Mouse (Mus musculus) ovary, adult 18-20 months (tissue): ENCODE measurements at regions not wholly inside any gene's neighbourhood (a gene's known extent, or its start where the extent isn't known, plus 50 kb on each side); places are given as distances from the start of the nearest gene placed in this dataset.

Experiments used
- DNase-seq: peaks from one replicate; pipeline ENCODE4 v3.0.0; 2022; ENCODE audit warnings: low spot score, mixed read lengths

- no peak for DNase-seq
Measured at GRCm38 (mm10) chr13:101506696-101507095, 261.3 kb downstream of the Pik3r1 start.

- DNase-seq = no peak
Measured at GRCm38 (mm10) chr13:101505054-101505453, 263.0 kb downstream of the Pik3r1 start.

GRCm38 (mm10) chr13:101504241-101504640, 263.8 kb downstream of the Pik3r1 start:
- peak; percentile 18 for DNase-seq

- no peak for DNase-seq
Measured at GRCm38 (mm10) chr13:101501845-101502284, 266.2 kb downstream of the Pik3r1 start.

GRCm38 (mm10) chr13:101501061-101501460, 267.0 kb downstream of the Pik3r1 start:
- no peak for DNase-seq

DNA sequence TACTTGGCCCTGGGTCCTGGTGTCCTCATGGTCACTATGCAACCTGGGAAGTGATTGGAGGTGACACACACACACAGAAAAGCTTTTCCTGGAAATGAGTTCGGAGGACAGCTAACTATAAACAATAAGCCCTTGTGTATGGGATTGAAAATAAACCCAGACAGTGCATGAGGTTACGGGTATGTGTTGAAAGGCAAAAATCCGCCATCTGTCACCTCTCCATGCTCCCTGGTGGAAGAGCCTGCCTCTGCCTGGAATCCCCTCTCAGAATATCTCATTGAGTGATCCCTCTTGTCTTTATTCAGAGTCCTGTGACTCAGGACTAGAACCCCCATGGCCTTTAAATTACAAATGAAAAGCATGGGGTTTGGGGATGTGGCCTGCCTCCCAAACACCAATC, 276.2 kb downstream of the Pik3r1 start:
- DNase-seq = no peak

DNA sequence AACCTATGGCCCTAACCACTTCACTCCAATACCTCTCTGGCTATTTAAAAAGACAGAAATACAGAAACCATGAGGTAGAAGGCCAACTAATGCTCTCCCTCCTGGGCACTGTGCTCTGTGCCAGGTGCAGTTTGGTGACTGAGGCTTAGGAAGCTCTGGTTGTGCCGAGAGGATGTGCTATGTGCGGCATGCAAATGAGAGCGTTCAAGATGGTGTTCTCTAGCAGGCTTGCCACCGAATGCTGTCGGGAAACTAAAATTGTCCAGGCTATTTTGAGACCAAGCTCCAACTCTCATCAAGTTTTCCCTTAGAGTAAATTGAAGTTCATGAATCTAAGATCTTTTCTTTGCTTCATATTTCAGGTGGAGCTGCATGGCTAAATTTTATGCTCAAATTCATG, 277.1 kb downstream of the Pik3r1 start:
- no peak for DNase-seq

DNA sequence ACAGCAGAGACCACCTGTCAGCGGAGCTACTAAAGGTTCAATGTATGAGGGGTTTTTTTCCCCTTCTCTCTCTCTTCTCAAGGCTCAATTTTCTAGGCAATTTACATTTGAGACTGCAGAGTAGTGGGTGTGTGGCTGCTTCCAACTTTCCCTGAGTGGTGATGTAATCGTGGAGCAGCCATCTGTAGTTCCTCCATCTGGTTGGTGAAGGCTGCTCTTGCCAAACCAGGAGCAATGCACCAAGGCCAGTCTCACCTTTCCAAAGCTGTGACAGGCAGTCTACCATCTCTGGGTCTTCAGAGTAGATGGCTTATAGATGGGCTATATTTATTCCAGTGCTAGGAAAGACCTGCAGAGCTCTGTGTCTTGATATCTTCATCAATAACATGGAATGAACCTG, 280.4 kb downstream of the Pik3r1 start:
- no peak for DNase-seq

- no peak for DNase-seq
Measured at GRCm38 (mm10) chr13:101485823-101486222, 282.2 kb downstream of the Pik3r1 start.

DNA sequence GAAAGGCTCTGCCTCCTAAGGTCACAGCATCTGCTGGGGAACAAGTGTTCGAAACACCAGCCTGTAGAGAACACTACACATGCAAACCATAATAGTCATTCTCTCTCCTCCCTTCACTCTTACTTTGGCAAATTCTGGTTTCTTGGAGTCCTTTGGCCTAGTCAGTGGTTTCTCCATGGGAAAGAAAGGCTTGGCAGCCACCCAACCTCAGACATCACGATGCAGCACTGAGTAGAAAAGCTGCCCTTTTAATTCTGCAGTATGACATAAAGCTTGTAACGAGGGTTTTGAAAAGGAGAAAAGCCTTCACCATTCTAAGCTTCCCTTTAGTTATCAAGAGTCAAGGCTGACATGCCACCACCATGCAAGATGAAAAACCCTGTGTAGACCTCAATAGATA, 284.2 kb downstream of the Pik3r1 start:
- no peak for DNase-seq

- no peak for DNase-seq
Measured at GRCm38 (mm10) chr13:101481551-101482184, 286.3 kb downstream of the Pik3r1 start.

DNA sequence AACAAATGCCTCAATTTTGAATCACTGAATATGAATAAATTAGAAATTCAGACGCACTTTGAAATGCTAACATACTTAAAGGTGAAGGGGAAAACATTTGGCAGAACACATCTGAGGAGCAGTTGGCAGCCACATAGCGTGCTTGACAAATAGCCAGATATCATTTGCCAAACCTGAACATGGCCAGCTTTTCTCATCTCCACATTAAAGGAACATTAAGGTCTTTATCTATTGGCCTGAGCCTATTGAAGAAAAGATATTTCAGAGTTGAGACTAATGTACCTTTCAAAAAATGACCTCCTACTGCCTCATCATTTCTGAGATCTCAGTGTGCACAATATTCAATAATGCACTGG, 288.7 kb downstream of the Pik3r1 start:
- DNase-seq = no peak

DNA sequence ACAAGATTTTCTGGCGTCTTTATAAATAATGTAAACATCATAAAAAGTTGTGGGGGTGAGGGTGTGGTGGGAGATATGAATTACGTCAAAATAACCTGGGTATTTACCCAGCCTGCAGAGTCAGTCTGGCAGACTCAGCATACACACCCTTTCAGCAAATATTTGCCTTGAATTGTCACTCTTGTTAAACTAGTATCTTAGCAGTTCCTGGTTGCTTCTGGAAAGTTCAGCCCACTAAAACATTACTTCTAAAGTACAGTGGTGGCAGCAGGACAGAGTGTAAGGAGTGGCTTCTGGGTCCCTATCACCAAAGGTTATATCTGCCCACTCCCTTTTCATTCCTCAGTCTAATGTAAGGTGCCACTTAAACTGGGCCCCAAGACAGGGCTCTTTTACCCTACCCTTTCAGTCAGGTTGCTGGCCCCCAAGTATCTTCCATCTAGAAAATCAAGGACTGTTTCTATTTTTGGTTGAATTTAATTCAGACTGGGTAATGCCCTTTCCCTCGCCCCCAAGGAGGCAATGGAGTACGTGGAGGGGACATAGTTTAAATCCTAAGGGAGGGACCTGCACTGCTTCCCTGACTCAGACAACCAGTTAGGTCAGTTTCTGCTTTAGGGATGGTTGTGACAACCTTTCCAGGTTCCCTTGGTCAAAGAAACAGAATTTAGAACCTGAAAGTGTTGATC, 289.3 kb downstream of the Pik3r1 start:
- no peak for DNase-seq

- DNase-seq = no peak
Measured at GRCm38 (mm10) chr13:101473349-101473748, 294.7 kb downstream of the Pik3r1 start.

DNA sequence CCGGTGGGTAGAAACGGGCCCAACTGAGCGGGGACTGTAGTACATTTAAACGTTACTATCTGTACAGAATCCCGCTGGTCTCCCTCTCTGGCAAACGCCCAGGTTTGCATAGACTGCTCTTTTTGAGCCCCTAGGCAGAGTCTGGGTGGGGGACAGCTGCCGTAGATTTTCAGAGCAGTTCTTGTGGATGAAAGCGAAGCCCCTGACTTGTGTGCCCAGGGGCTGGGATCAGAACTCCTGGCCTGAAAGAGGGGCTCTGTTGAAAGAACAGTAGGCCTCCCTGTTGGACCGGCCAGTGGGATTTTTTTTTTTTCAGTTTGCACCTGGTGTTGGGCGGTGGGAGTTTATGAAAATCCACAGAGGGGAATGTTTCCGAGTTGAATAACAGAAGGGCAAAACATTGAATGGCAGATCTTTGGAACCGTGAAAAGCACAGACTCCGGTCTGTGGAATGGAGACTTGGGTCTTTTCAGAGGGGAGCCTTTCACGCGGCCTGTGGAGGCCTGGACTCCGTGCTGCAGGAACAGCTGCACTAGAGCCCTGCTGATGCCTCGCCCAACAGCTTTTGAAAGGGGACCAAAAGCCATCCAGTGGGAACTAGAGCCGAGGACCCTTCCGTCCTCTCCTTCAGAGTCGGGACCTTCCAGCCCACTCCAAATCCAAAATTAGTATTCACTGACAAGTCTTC, 297.3 kb downstream of the Pik3r1 start:
- no peak for DNase-seq

DNA sequence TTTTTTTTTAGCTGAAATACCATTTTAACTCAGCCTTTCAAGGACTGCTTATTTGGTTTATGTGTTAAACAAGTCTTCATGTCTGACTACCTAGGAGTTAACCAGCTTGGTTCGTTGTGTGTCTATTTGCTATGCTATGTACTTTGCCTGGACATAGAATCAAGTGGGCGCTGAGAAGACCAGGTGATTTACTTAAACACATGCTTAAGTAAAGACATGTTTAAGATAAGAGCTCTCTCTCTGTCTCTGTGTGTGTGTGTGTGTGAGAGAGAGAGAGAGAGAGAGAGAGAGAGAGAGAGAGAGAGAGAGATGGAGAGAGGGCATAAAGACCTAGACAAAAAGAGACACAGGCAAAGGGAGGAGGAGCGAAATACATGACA, 302.3 kb downstream of the Pik3r1 start:
- DNase-seq = no peak

DNA sequence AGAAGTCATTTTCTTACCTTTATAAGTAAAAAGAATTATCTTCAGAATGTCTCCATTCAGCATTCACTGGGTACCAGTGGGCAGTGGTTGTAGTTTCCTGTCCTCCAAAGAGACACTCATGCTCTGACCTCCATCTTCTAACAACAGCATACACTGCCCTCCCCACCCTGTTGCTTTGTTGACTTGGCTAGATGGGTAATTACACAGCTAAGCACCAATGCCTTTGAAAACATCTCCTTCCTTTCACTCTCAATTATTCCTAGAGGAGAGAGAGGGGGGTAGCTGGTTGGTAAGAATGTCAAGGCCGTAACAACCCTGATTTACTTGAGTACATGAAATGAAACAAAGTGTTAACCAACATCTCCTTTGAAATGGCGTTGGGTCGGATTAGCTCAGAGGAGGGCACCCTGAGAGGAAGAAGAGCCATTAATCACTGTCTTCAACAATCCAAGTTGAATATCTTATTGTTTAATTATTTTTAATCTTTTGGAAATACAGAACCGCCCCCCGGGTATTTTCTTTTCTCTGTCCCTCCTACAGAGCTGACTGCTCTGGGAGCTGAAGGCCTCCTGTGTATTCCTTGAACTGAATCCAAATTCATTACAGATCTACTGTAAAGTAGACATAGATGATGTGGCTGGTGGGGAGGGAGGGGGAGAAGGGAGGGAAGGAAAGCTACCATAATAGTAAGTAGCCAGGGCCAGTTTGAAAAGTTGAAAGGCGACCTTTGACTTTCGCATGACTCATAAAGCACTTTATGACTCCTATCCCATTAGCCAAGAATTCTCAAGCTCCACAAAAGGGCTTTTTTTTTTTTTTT, 302.9 kb downstream of the Pik3r1 start:
- DNase-seq = no peak

DNA sequence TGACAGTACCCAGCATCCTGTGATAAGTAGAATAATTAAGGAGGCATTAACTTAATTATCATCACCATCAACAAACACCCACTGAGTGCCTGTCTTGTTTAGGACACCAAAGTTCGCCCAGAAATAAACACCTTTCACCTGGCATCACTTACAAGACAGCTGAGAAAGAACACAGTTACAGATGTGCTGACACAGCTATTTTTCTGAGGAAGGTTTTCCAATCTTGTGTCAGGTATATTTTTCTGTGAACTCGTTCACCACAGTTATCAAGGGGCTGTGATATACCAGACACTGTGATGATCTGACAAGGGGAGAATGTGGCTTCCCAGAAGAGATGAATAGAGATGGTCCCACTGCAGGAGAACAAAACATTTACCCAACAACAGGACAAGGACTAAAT, 311.1 kb downstream of the Pik3r1 start:
- no peak for DNase-seq

DNA sequence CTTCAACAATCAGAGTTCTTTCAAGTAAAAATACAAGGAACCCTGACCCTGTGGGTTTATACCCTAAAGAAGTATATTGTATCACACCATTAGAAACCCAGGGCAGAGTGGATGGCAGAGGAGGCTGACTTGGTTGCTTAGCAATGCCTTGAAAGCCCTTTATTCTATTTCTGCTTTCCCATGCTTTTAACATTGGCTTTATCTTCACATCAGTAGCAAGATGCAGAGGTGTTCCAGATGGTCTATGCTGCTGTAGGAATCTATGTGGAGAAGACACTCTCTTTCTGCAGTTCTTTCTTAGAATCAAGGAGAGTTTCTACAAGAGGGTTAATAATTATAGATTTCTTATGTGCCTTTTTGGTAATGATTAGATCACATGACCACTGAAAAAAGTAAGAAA, 313.7 kb downstream of the Pik3r1 start:
- no peak for DNase-seq

- no peak for DNase-seq
Measured at GRCm38 (mm10) chr13:101450501-101450900, 317.5 kb downstream of the Pik3r1 start.

GRCm38 (mm10) chr13:101439517-101439916, 328.5 kb downstream of the Pik3r1 start:
- DNase-seq = no peak

DNA sequence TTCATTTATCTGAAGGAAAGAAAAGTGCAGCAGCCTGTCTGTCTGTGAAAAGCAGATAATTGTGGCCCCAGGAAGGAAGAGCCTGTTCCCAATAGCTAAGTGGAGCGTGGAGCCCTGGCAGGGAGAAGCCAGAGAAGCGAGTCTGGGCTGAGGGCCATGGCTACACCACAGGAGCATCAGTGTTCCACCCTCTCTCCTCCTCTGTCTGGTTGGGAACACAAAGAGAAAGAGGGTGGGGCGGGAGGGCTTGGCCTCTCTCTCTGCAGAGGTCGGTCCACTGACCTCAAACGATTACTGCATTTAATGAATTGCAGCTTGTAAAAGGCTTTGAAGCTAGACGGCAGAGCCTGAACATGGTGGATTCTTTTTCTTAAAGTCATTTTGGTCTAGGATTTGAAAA, 329.0 kb downstream of the Pik3r1 start:
- no peak for DNase-seq

DNA sequence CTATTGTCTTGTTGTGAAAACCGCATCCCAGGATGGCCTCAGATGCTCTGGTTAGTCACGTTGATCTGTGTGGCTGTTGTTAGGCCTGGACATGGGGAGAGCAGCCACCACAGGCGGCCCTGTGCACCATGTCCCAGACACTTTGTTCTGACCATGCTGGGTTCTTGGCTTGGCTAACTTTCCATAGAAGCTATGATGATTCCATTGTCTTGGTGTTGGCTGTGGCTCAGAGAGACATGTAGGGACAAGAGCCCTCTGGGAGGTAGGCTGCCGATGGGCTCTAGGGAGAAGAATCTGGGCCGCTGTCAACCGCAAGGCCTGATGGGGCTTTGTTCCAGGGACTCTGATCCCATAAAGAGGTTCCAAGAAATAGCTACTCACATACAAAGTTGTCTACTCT, 334.9 kb downstream of the Pik3r1 start:
- DNase-seq = no peak
